Mouse (Mus musculus) natural killer cell, adult 2 months (primary cell): ENCODE data around the gene Prtg.

Source experiments
- DNase-seq, 2 experiments: peaks; one replicate each; pipeline ENCODE4 v3.0.0; 2022; ENCODE audit warnings: low spot score in 2 of 2

Gene Prtg

GRCm38 (mm10) chr9:72862186-72862585, 55.5 kb downstream of the Prtg start:
- DNase-seq: no peak

- no peak for DNase-seq
Observed at GRCm38 (mm10) chr9:72862955-72863354, 56.3 kb downstream of the Prtg start.

- no peak for DNase-seq
Observed at GRCm38 (mm10) chr9:72863773-72864172, 57.1 kb downstream of the Prtg start.

- no peak for DNase-seq
Observed at GRCm38 (mm10) chr9:72867434-72867833, 60.8 kb downstream of the Prtg start.

GRCm38 (mm10) chr9:72868774-72869173, 62.1 kb downstream of the Prtg start:
- no peak for DNase-seq

- no peak for DNase-seq
Observed at GRCm38 (mm10) chr9:72871506-72872297, 65.0 kb downstream of the Prtg start.

GRCm38 (mm10) chr9:72872298-72873130, 65.8 kb downstream of the Prtg start:
- no peak for DNase-seq

- no peak for DNase-seq
Observed at GRCm38 (mm10) chr9:72875878-72876277, 69.2 kb downstream of the Prtg start.

GRCm38 (mm10) chr9:72877905-72878304, 71.2 kb downstream of the Prtg start:
- no peak for DNase-seq

- DNase-seq: no peak
Observed at GRCm38 (mm10) chr9:72878656-72879055, 72.0 kb downstream of the Prtg start.

GRCm38 (mm10) chr9:72879601-72880000, 72.9 kb downstream of the Prtg start:
- DNase-seq: no peak

- no peak for DNase-seq
Observed at GRCm38 (mm10) chr9:72880225-72880960, 73.7 kb downstream of the Prtg start.

GRCm38 (mm10) chr9:72881026-72881768, 74.5 kb downstream of the Prtg start:
- no peak for DNase-seq

- peak in 1 of 2 experiments; percentile 23 for DNase-seq
Observed at GRCm38 (mm10) chr9:72883940-72884339, 77.3 kb downstream of the Prtg start.

GRCm38 (mm10) chr9:72889777-72890176, 83.1 kb downstream of the Prtg start:
- DNase-seq: no peak

- DNase-seq: no peak
Observed at GRCm38 (mm10) chr9:72890499-72891085, 83.9 kb downstream of the Prtg start.

GRCm38 (mm10) chr9:72892761-72893160, 86.1 kb downstream of the Prtg start:
- DNase-seq: no peak

- no peak for DNase-seq
Observed at GRCm38 (mm10) chr9:72894796-72895352, 88.2 kb downstream of the Prtg start.

GRCm38 (mm10) chr9:72902057-72902456, 95.4 kb downstream of the Prtg start:
- no peak for DNase-seq

- DNase-seq: no peak
Observed at GRCm38 (mm10) chr9:72902611-72903010, 95.9 kb downstream of the Prtg start.

GRCm38 (mm10) chr9:72906693-72907103, 100.0 kb downstream of the Prtg start:
- no peak for DNase-seq
